Mouse (Mus musculus) intestine, postnatal 0 days (tissue): Measurements from ENCODE around the gene Klb. TPM values are rescaled to one million over a fixed set of nuclear protein-coding genes. Genes with fewer than 3 reads are reported as not detected.

Experiments
- ATAC-seq: fragments of 200-750 bp; cut with Nextera tagmentation; 2 replicates; pipeline ENCODE4 v1.8.0; 2017; ENCODE audit warnings: mild to moderate bottlenecking, moderate TSS enrichment, moderate library complexity
- H3K27ac ChIP-seq: fragments of 300-500 bp; sonication (generic); 2 replicates; pipeline ENCODE4 v1.5.1; 2014; ENCODE audit warnings: mild to moderate bottlenecking, low read depth, low read length, moderate library complexity
- H3K27me3 ChIP-seq: fragments of 300-500 bp; sonication (generic); replicated peaks from 2 replicates; pipeline ENCODE4 v1.6.1; 2014; ENCODE audit warnings: low read length, mixed read lengths; ENCODE audit not compliant: control insufficient read depth, insufficient read depth
- H3K36me3 ChIP-seq: fragments of 300-500 bp; sonication (generic); 2 replicates; pipeline ENCODE4 v1.6.1; 2014; ENCODE audit warnings: mild to moderate bottlenecking, moderate library complexity; ENCODE audit not compliant: control insufficient read depth, insufficient read depth
- H3K4me1 ChIP-seq: fragments of 300-500 bp; sonication (generic); replicated peaks from 2 replicates; pipeline ENCODE4 v1.6.1; 2014; ENCODE audit warnings: antibody characterized with exemption, low read length, mixed read lengths; ENCODE audit not compliant: control insufficient read depth, insufficient read depth
- H3K4me2 ChIP-seq: fragments of 300-500 bp; sonication (generic); replicated peaks from 2 replicates; pipeline ENCODE4 v1.6.1; 2014; ENCODE audit warnings: low read depth, mild to moderate bottlenecking, moderate library complexity
- H3K4me3 ChIP-seq: fragments of 300-500 bp; sonication (generic); 2 replicates; pipeline ENCODE4 v1.5.1; 2014; ENCODE audit warnings: low read depth, low read length
- H3K9ac ChIP-seq: fragments of 300-500 bp; sonication (generic); 2 replicates; pipeline ENCODE4 v1.6.1; 2014; ENCODE audit warnings: mild to moderate bottlenecking, low read depth, low read length
- H3K9me3 ChIP-seq: fragments of 300-500 bp; sonication (generic); 2 replicates; pipeline ENCODE4 v1.6.1; 2016; ENCODE audit warnings: mixed run types; ENCODE audit not compliant: control insufficient read depth
- CTCF ChIP-seq: sonication (generic); IDR thresholded peaks from 2 replicates; pipeline ENCODE4 v1.5.1; 2016; ENCODE audit warnings: low read depth, mild to moderate bottlenecking, control low read depth, antibody characterized with exemption, moderate library complexity
- WGBS: fragments of 180-500 bp; shearing (Covaris S2); extraction: QIAGEN DNeasy Blood & Tissue Kit; methylation state at CpG from one replicate; pipeline ENCODE4 v1.1.7; 2014; 5-methylcytosine and 5-hydroxymethylcytosine counted together
- polyA plus RNA-seq: library from polyadenylated mRNA; unstranded; fragments of >200 nt; fragmentation: Nextera tagmentation; extraction: Ambion mirVana; gene quantifications from 2 replicates; pipeline ENCODE4 v1.2.1, GENCODE M21; 2015

Klb gene
- polyA plus RNA-seq, 1 experiment from 2014 or later, result 2.6 TPM

- no peak for TF ChIP-seq CTCF
- Histone ChIP-seq H3K27ac (no peak overlapping the region), H3K36me3 (peaks cover 35% of the 10 kb centered on the region), H3K4me3 (no peak overlapping the region), H3K27me3 (no peaks in the 10 kb centered on the region), H3K4me1 (no peaks in the 10 kb centered on the region), H3K9me3 (no peaks in the 10 kb centered on the region), H3K4me2 (no peak overlapping the region), H3K9ac (no peak overlapping the region)
- no peak for ATAC-seq
- 84% methylated on average over 12 of the region's 12 CpGs for WGBS
Observed at GRCm38 (mm10) chr5:65407989-65408388, 59.9 kb downstream of the Klb start.

DNA sequence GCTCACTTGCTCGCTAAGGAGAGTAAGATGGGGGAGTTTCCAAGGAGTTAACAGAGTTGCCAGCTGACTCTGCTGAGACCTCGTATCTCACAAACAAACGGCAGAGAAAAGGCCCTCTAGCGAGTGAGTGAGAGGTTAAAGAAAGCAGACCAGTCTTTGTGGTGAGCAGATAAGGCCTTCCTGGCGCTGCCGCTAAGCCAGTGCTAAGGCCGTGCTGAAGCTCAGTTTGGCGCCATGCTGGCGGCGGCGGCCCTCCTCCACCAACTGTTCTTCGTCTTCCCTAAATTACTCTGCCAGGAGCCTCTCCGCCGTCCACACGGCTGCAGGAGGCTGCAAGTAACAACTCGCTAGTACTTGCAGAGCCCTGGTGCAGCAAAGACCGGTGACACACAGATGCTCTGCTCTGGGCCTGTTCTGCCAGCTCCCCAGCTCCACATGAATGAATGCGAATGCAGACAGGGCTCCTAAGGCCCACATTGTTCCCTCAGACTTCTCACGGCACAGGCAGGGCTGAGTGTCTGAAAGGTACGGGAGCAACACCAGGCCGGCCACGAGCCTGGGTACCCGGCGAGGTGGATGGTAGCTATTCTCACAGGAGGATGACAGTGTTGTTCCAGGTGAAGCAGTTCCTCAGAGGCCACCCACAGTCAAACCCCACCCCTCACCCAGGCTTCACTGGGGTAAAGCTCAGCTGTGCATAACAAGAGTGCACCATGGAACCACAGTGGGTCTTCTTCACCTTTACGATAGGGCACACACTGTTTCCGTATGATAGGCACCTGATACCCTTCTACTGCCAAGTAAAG is 67.7 kb downstream of the Klb start:
- H3K27me3 ChIP-seq, result no peaks in the 10 kb centered on the region
- H3K4me1 ChIP-seq, result no peaks in the 10 kb centered on the region
- no peak overlapping the region for H3K4me3 ChIP-seq
- no peaks in the 10 kb centered on the region for H3K9me3 ChIP-seq
- 38% methylated on average over 26 of the region's 26 CpGs for WGBS
- peak overlapping the region; percentile 36 for H3K27ac ChIP-seq
- peaks cover 48% of the 10 kb centered on the region for H3K36me3 ChIP-seq
- ATAC-seq, result peak; percentile 31; the same call in 1 of the 2 replicates
- TF ChIP-seq CTCF, result peak; percentile 35; the same call in 1 of the 2 replicates
- H3K9ac ChIP-seq, result no peak overlapping the region
- no peak overlapping the region for H3K4me2 ChIP-seq

GRCm38 (mm10) chr5:65419136-65419535 is 71.0 kb downstream of the Klb start:
- Histone ChIP-seq H3K4me3 (no peak overlapping the region), H3K9ac (no peak overlapping the region), H3K4me2 (no peak overlapping the region), H3K4me1 (no peaks in the 10 kb centered on the region), H3K9me3 (no peaks in the 10 kb centered on the region), H3K27ac (no peak overlapping the region), H3K27me3 (no peaks in the 10 kb centered on the region), H3K36me3 (peaks cover 59% of the 10 kb centered on the region)
- TF ChIP-seq CTCF, result no peak
- ATAC-seq, result no peak
- 91% methylated on average over 10 of the region's 10 CpGs for WGBS

DNA sequence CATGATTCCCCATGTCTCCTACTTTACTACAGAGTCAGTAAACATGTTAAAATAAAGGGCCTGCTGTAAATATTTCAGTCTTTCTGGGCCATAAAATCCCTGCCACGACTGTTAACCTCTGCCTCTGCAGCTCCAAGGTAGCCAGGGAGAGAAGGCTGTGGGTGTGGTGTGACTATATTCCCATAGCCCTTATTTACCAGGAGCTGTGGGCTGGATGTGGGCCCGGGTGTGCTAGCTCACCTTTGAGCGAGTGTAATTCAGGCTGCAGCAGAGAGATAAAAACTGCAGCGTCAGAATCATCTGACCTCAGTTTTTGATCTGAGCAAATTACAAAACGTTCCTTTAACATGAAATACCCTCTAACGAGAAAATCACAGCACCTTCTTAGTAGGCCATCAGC is 72.7 kb downstream of the Klb start:
- no peak overlapping the region for H3K4me3 ChIP-seq
- no peaks in the 10 kb centered on the region for H3K27me3 ChIP-seq
- WGBS, result 36% methylated on average over 6 of the region's 6 CpGs
- ATAC-seq, result peak; percentile 74
- no peaks in the 10 kb centered on the region for H3K9me3 ChIP-seq
- H3K4me2 ChIP-seq, result no peak overlapping the region
- H3K9ac ChIP-seq, result no peak overlapping the region
- H3K4me1 ChIP-seq, result no peaks in the 10 kb centered on the region
- no peak for TF ChIP-seq CTCF
- peak overlapping the region; percentile 67 for H3K27ac ChIP-seq
- H3K36me3 ChIP-seq, result peaks cover 61% of the 10 kb centered on the region

DNA sequence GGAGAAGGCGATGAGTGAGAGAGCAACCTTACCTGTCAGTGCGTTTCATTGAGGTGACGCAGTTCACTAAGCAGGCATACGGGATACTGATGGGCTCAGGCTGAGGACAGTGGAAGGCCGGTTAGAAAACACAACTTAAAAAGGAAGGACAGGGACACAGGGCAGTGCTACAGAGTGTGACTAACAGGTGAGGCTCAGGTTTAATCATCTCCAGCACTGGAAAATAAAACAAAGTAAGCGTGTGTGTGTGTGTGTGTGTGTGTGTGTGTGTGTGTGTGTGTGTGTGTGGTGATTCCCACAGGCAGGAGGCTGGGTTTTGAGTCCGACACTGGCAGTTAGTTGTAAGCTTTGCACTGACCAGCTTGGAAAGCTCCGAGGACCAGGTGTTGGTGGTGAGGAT is 74.7 kb downstream of the Klb start:
- Histone ChIP-seq H3K27me3 (no peaks in the 10 kb centered on the region), H3K4me2 (no peak overlapping the region), H3K36me3 (peaks cover 45% of the 10 kb centered on the region), H3K4me3 (no peak overlapping the region), H3K9me3 (no peaks in the 10 kb centered on the region), H3K4me1 (no peaks in the 10 kb centered on the region), H3K27ac (peak overlapping the region; percentile 21; the same call in 1 of the 2 replicates), H3K9ac (no peak overlapping the region)
- no peak for TF ChIP-seq CTCF
- no peak for ATAC-seq
- WGBS, result 90% methylated on average over 8 of the region's 8 CpGs

- Histone ChIP-seq H3K27me3 (no peaks in the 10 kb centered on the region), H3K4me1 (no peaks in the 10 kb centered on the region), H3K9me3 (no peaks in the 10 kb centered on the region), H3K27ac (peak overlapping the region; percentile 15; the same call in 1 of the 2 replicates), H3K4me2 (no peak overlapping the region), H3K4me3 (no peak overlapping the region), H3K9ac (no peak overlapping the region), H3K36me3 (peaks cover 36% of the 10 kb centered on the region)
- peak; percentile 23; the same call in 1 of the 2 replicates for TF ChIP-seq CTCF
- 38% methylated on average over 6 of the region's 6 CpGs for whole genome bisulfite sequencing
- peak; percentile 81 for ATAC-seq
Observed at GRCm38 (mm10) chr5:65424215-65424614, 76.1 kb downstream of the Klb start.
